26 mouse cellular contexts compared by ENCODE assay signal in genomic region chr14:122986404-122986803, GRCm38 (mm10). TPM values are rescaled to one million over a fixed set of nuclear protein-coding genes. Genes with fewer than 3 reads are reported as not detected.
A peak's percentile ranks its signal among the peaks of the same experiment; 100 is the strongest.
DNase-seq lines count a peak whose midpoint lies in the region; TF ChIP-seq lines count a peak whose summit lies in the region.
"Had no signal": no experiment of that assay in that cellular context is flagged by ENCODE, and none has a peak within 500 bp of the region (broad histone marks: within the 10 kb centered on the region; RNA-seq: fewer than 3 reads in every experiment).

No protein-coding gene starts in this region.

- no peaks in the 10 kb centered on the region for H3K9me3 ChIP-seq in MEL (replicated peaks; ENCODE audit: insufficient read depth, low read length)
- H3K9me3 ChIP-seq: forebrain, embryonic 12.5 days; G1E; intestine, embryonic 15.5 days; limb, embryonic 13.5 days; liver, embryonic 12.5 days; midbrain, embryonic 10.5 days had no signal

- 0 out of 2 replicates have a peak overlapping the region, but pooled peaks have one; percentile 5 for H3K27ac ChIP-seq in spleen, adult 2 months (ENCODE audit: insufficient read depth, low read length)
- no peak overlapping the region for H3K27ac ChIP-seq in MEL (ENCODE audit: control insufficient read depth, low read depth, low read length)
- H3K27ac ChIP-seq: forebrain, embryonic 12.5 days; heart, adult 2 months; hindbrain, embryonic 14.5 days; intestine, embryonic 15.5 days; layer of hippocampus, adult 2 months; limb, embryonic 13.5 days; liver, embryonic 12.5 days; midbrain, embryonic 10.5 days had no signal

- 9% methylated on average over 2 of the region's 2 CpGs for WGBS in spleen, adult 2 months

- H3K9ac ChIP-seq in MEL (ENCODE audit: control insufficient read depth, low read depth, low read length, poor library complexity, severe bottlenecking) = peak overlapping the region; percentile 45; the same call in 1 of the 2 replicates
- H3K9ac ChIP-seq: forebrain, embryonic 12.5 days; hindbrain, embryonic 14.5 days; intestine, embryonic 15.5 days; limb, embryonic 13.5 days; liver, embryonic 12.5 days had no signal

- TF ChIP-seq POLR2A in spleen, adult 2 months (IDR thresholded peaks at IDR 0.05; ENCODE audit: low read depth, low read length) = no peak
- no peak for TF ChIP-seq POLR2A in MEL (IDR thresholded peaks at IDR 0.05; ENCODE audit: control insufficient read depth in 1 of 2, insufficient read depth in 1 of 2, low read depth in 1 of 2, low read length in 2 of 2, poor library complexity in 1 of 2)

- no peaks in the 10 kb centered on the region for H3K36me3 ChIP-seq in spleen, adult 2 months (ENCODE audit: control insufficient read depth, insufficient read depth, low read length)
- H3K36me3 ChIP-seq in MEL (ENCODE audit: control insufficient read depth in 1 of 2, insufficient read depth in 2 of 2, low read length in 2 of 2) = peaks cover 0 to 5% of the 10 kb centered on the region in 2 experiments; a peak in 2 of 4 replicates
- H3K36me3 ChIP-seq in splenic B cell, adult 2 months (ENCODE audit: control insufficient read depth, insufficient read depth, low read length, poor library complexity, severe bottlenecking) = no peaks in the 10 kb centered on the region
- H3K36me3 ChIP-seq: forebrain, embryonic 12.5 days; G1E; intestine, embryonic 15.5 days; limb, embryonic 13.5 days; liver, embryonic 12.5 days; midbrain, embryonic 10.5 days had no signal

- TF ChIP-seq CTCF in spleen, adult 2 months (IDR thresholded peaks at IDR 0.05; ENCODE audit: extremely low read depth, insufficient read depth, insufficient read length, insufficient replicate concordance) = no peak
- TF ChIP-seq CTCF in MEL (IDR thresholded peaks at IDR 0.05 in 2 of 3, conservative IDR thresholded peaks at IDR 0.05 in 1 of 3; ENCODE audit: control insufficient read depth in 1 of 3, insufficient read depth in 1 of 3, low read depth in 2 of 3, low read length in 3 of 3, poor library complexity in 1 of 3, severe bottlenecking in 1 of 3) = no peak

- H3K27me3 ChIP-seq in spleen, adult 2 months (ENCODE audit: control insufficient read depth, insufficient read depth, low read length) = no peaks in the 10 kb centered on the region
- peaks cover 0 to 2% of the 10 kb centered on the region in 2 experiments; a peak in 2 of 4 replicates for H3K27me3 ChIP-seq in MEL (ENCODE audit: control insufficient read depth in 1 of 2, insufficient read depth in 2 of 2, low read length in 2 of 2)
- no peaks in the 10 kb centered on the region for H3K27me3 ChIP-seq in splenic B cell, adult 2 months (ENCODE audit: control insufficient read depth, insufficient read depth, low read length, poor library complexity, severe bottlenecking)
- H3K27me3 ChIP-seq: forebrain, embryonic 12.5 days; intestine, embryonic 15.5 days; limb, embryonic 13.5 days had no signal

- H3K79me2 ChIP-seq in MEL (ENCODE audit: control insufficient read depth, insufficient read depth, low read length, poor library complexity) = peaks cover 5% of the 10 kb centered on the region

- H3K4me3 ChIP-seq in spleen, adult 2 months (ENCODE audit: extremely low read depth, insufficient read depth, insufficient read length) = no peak overlapping the region
- peak overlapping the region; percentile 44 to 65 for H3K4me3 ChIP-seq in MEL (ENCODE audit: control insufficient read depth in 1 of 2, insufficient read depth in 1 of 2, low read depth in 2 of 2, low read length in 2 of 2)
- H3K4me3 ChIP-seq: forebrain, embryonic 12.5 days; heart, adult 2 months; intestine, embryonic 15.5 days; layer of hippocampus, adult 2 months; limb, embryonic 13.5 days; liver, embryonic 12.5 days; midbrain, embryonic 10.5 days had no signal

- peaks cover 8% of the 10 kb centered on the region for H3K4me1 ChIP-seq in spleen, adult 2 months (ENCODE audit: control insufficient read depth, insufficient read depth, insufficient read length)
- H3K4me1 ChIP-seq in MEL (ENCODE audit: control insufficient read depth in 1 of 2, insufficient read depth in 2 of 2, low read length in 2 of 2) = peaks cover 0 to 10% of the 10 kb centered on the region in 2 experiments; a peak in 2 of 4 replicates

- peak in 1 of 2 experiments; percentile 28; a peak in 1 of 4 replicates for TF ChIP-seq EP300 in MEL (IDR thresholded peaks at IDR 0.05; ENCODE audit: low read depth in 1 of 2, low read length in 2 of 2)

- TF ChIP-seq RAD21 in MEL (IDR thresholded peaks at IDR 0.05; ENCODE audit: low read depth, low read length) = no peak

- peak in 1 of 2 experiments; percentile 28 for DNase-seq in spleen, adult 2 months (ENCODE audit: low read depth in 1 of 2, low spot score in 2 of 2)
- DNase-seq in spleen, adult 18-20 months = no peak
- DNase-seq in MEL (ENCODE audit: low read depth, low spot score) = peak; percentile 62
- DNase-seq in induced T-regulatory cell, adult 2 months (ENCODE audit: low read depth) = peak; percentile 78
- DNase-seq in splenic B cell, adult 2 months (ENCODE audit: low read depth, low spot score) = peak; percentile 65
- no peak for DNase-seq in layer of hippocampus, postnatal 36 days
- no peak for DNase-seq in right cerebral cortex, postnatal 4 days
- no peak for DNase-seq in kidney, postnatal 14 days
- DNase-seq: adrenal gland, postnatal 10 days; cerebellum, adult 9-10 months; gastrocnemius, postnatal 36 days; heart, adult 2 months; kidney, adult 8-10 months; kidney, postnatal 25 days; lung, adult 18-20 months; lung, postnatal 4 days; right cerebral cortex, postnatal 14 days; thymus, adult 18-20 months had no signal

TF ChIP-seq in MEL, 35 proteins besides CTCF, POLR2A, EP300 and RAD21:
- TF ChIP-seq ETS1 (IDR thresholded peaks at IDR 0.05; ENCODE audit: low read depth, low read length) (0 out of 2 replicates have a peak, but pooled peaks have one; percentile 1), ZNF384 (IDR thresholded peaks at IDR 0.05; ENCODE audit: low read depth, low read length) (no peak), MYC (IDR thresholded peaks at IDR 0.05; ENCODE audit: low read depth, low read length) (no peak), POLR2AphosphoS2 (IDR thresholded peaks at IDR 0.05; ENCODE audit: low read length) (no peak), POLR2AphosphoS5 (IDR thresholded peaks at IDR 0.05; ENCODE audit: borderline replicate concordance, low read depth, low read length) (no peak), CHD1 (IDR thresholded peaks at IDR 0.05; ENCODE audit: low read depth, low read length) (no peak), TBP (IDR thresholded peaks at IDR 0.05; ENCODE audit: low read depth, low read length) (no peak)

RNA-seq across cellular contexts. Expression of gene Tmtc4, which starts 2.6 kb away (rescaled TPM):
- polyA plus RNA-seq in spleen, adult 2 months (2012; rRNA removed) = 2.8 and 4.0 TPM in 2 replicates
- total RNA-seq in MEL (2012; rRNA removed) = 9.2 and 11.5 TPM in 2 replicates
- polyA plus RNA-seq in MEL (2012; ENCODE audit: insufficient read depth in 1 of 2, insufficient read length in 2 of 2, low read depth in 1 of 2, low replicate concordance in 2 of 2, missing spikeins in 1 of 2) = 10 to 100 TPM in 1 of 2 experiments, not detected in 1; 10.4 TPM
- total RNA-seq in layer of hippocampus, postnatal 36 days (2021) = 10 to 100 TPM; 21.5 to 23.5 TPM

Comparison
In these comparisons a context has a peak if more than half of its experiments do, and no peak if none do; other contexts are left out.
1. DNase-seq: peak in MEL (single experiment), induced T-regulatory cell, adult 2 months (single experiment) and splenic B cell, adult 2 months (single experiment); none in spleen, adult 18-20 months (0 of 2), layer of hippocampus, postnatal 36 days (0 of 2), right cerebral cortex, postnatal 4 days (single experiment) and kidney, postnatal 14 days (single experiment).